Mouse (Mus musculus): ENCODE results near the gene Cebpe. TPM values are rescaled to one million over a fixed set of nuclear protein-coding genes. Genes with fewer than 3 reads are reported as not detected.
A peak's percentile ranks its signal among the peaks of the same experiment; 100 is the strongest.

Cebpe gene
- polyA plus RNA-seq, 1 experiment from 2014 or later, result not detected

DNA sequence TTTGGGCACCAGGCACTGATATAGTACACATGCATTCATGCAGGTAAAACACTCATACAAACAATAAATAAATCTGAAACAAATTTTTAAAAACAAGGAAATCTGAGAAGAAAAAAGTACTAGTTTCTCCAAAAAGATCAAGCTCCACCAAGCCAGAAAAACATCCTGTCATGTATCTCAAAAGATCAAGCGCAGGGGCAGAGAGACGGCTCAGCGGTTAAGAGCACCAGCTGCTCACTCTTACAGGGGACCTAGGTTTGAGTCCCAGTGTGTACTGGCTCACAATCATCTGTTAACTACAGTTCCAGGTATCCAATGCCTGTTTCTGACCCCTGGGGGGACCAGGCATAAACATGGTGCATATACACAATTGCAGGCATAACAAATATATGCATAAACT lies 29.6 kb downstream of the Cebpe start:
- Histone ChIP-seq H3K36me3 (ENCODE audit: insufficient read depth) (peaks cover 47% of the 10 kb centered on the region), H3K9ac (no peak overlapping the region), H3K4me2 (no peak overlapping the region), H3K27me3 (ENCODE audit: insufficient read depth, low read length) (no peaks in the 10 kb centered on the region), H3K9me3 (ENCODE audit: low read depth, low read length) (no peaks in the 10 kb centered on the region), H3K4me3 (ENCODE audit: low read depth, low read length) (no peak overlapping the region), H3K27ac (ENCODE audit: low read depth) (no peak overlapping the region), H3K4me1 (ENCODE audit: insufficient read depth) (no peaks in the 10 kb centered on the region)
- 84% methylated on average over 3 of the region's 3 CpGs for WGBS
- no peak for TF ChIP-seq CTCF (IDR thresholded peaks at IDR 0.05; ENCODE audit: low read depth)
- no peak for ATAC-seq (ENCODE audit: insufficient read depth)
- DNase-seq, result no peak

DNA sequence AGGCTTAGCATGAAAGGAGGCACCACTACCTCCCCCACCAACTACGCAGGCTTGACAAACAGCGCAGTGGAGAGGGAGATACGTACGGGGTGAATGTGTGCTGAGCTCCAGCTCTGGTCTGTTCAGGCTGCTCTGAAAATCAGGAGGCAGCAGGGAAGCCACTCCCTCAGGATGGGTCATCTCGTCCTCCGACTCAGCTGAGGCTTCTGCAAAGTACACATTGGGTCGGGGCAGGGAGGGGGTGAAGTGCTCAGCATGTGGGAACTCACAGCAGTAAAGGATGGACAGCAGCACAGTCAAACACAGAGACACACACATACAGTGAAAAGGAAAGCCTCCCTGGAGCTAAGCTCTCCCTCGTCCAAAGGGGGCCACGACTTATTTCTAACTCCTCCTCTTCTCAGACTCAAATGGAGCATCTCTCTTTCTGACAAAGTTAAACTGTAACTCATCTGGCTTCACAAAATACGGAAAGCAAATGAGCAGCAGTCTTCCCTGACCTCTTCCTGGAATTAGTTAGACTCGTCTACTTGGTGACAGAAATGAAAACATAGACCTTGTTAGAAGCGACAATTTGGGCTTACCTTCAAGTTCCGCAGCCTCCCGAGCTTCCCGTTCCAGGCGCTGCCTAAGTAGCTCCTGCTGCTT lies 33.2 kb downstream of the Cebpe start:
- no peaks in the 10 kb centered on the region for H3K27me3 ChIP-seq (ENCODE audit: insufficient read depth, low read length)
- H3K27ac ChIP-seq (ENCODE audit: low read depth), result no peak overlapping the region
- no peak for ATAC-seq (ENCODE audit: insufficient read depth)
- DNase-seq, result no peak
- WGBS, result 84% methylated on average over 16 of the region's 16 CpGs
- H3K4me1 ChIP-seq (ENCODE audit: insufficient read depth), result no peaks in the 10 kb centered on the region
- H3K9ac ChIP-seq, result no peak overlapping the region
- TF ChIP-seq CTCF (IDR thresholded peaks at IDR 0.05; ENCODE audit: low read depth), result no peak
- H3K4me3 ChIP-seq (ENCODE audit: low read depth, low read length), result no peak overlapping the region
- H3K4me2 ChIP-seq, result no peak overlapping the region
- peaks cover 74% of the 10 kb centered on the region for H3K36me3 ChIP-seq (ENCODE audit: insufficient read depth)
- H3K9me3 ChIP-seq (ENCODE audit: low read depth, low read length), result no peaks in the 10 kb centered on the region

DNA sequence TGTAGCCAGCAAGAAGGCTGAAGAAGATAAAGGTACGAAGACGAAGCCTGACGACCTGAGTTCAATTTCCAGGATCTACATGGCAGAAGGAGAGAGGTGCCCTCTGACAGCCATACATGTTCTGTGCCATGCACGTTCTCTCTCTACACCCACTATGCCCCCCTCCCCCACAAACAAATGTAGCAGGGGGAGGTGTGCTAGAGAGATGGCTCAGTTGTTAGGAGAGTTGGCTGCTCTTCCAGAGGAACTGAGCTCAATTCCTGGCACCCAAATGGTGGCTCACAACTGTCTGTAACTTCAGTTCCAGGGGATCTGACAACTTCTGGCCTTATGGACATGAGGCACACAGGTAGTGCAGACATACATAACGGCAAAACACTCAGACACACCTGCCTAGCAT lies 35.7 kb downstream of the Cebpe start:
- WGBS, result 82% methylated on average over 5 of the region's 5 CpGs
- H3K36me3 ChIP-seq (ENCODE audit: insufficient read depth), result peaks cover 80% of the 10 kb centered on the region
- H3K27ac ChIP-seq (ENCODE audit: low read depth), result no peak overlapping the region
- no peak overlapping the region for H3K4me2 ChIP-seq
- no peak for ATAC-seq (ENCODE audit: insufficient read depth)
- H3K4me3 ChIP-seq (ENCODE audit: low read depth, low read length), result no peak overlapping the region
- no peak overlapping the region for H3K9ac ChIP-seq
- no peak for DNase-seq
- H3K4me1 ChIP-seq (ENCODE audit: insufficient read depth), result no peaks in the 10 kb centered on the region
- no peaks in the 10 kb centered on the region for H3K27me3 ChIP-seq (ENCODE audit: insufficient read depth, low read length)
- no peaks in the 10 kb centered on the region for H3K9me3 ChIP-seq (ENCODE audit: low read depth, low read length)
- TF ChIP-seq CTCF (IDR thresholded peaks at IDR 0.05; ENCODE audit: low read depth), result no peak

GRCm38 (mm10) chr14:54674317-54674716 lies 37.7 kb downstream of the Cebpe start:
- 68% methylated on average over 2 of the region's 2 CpGs for WGBS

GRCm38 (mm10) chr14:54669381-54669780 lies 42.6 kb downstream of the Cebpe start:
- DNase-seq, result peak; percentile 73
- ATAC-seq (ENCODE audit: insufficient read depth), result no peak
- Histone ChIP-seq H3K27me3 (ENCODE audit: insufficient read depth, low read length) (no peaks in the 10 kb centered on the region), H3K27ac (ENCODE audit: low read depth) (no peak overlapping the region), H3K36me3 (ENCODE audit: insufficient read depth) (peaks cover 86% of the 10 kb centered on the region), H3K4me1 (ENCODE audit: insufficient read depth) (no peaks in the 10 kb centered on the region), H3K4me2 (no peak overlapping the region), H3K9ac (no peak overlapping the region), H3K9me3 (ENCODE audit: low read depth, low read length) (no peaks in the 10 kb centered on the region), H3K4me3 (ENCODE audit: low read depth, low read length) (no peak overlapping the region)
- 76% methylated on average over 4 of the region's 4 CpGs for WGBS
- peak; percentile 67 for TF ChIP-seq CTCF (IDR thresholded peaks at IDR 0.05; ENCODE audit: low read depth)

More at GRCm38 (mm10) chr14:54674317-54674716, 37.7 kb downstream of the Cebpe start:
- TF ChIP-seq CTCF (IDR thresholded peaks at IDR 0.05; ENCODE audit: low read depth), result no peak
- Histone ChIP-seq H3K4me1 (ENCODE audit: insufficient read depth) (no peaks in the 10 kb centered on the region), H3K27ac (ENCODE audit: low read depth) (no peak overlapping the region), H3K27me3 (ENCODE audit: insufficient read depth, low read length) (no peaks in the 10 kb centered on the region), H3K36me3 (ENCODE audit: insufficient read depth) (peaks cover 83% of the 10 kb centered on the region), H3K9me3 (ENCODE audit: low read depth, low read length) (no peaks in the 10 kb centered on the region), H3K4me3 (ENCODE audit: low read depth, low read length) (no peak overlapping the region), H3K4me2 (no peak overlapping the region), H3K9ac (no peak overlapping the region)
- ATAC-seq (ENCODE audit: insufficient read depth) (no peak), DNase-seq (peak; percentile 51)

- Histone ChIP-seq H3K4me3 (ENCODE audit: low read depth, low read length) (no peak overlapping the region), H3K4me1 (ENCODE audit: insufficient read depth) (no peaks in the 10 kb centered on the region), H3K9me3 (ENCODE audit: low read depth, low read length) (no peaks in the 10 kb centered on the region), H3K27me3 (ENCODE audit: insufficient read depth, low read length) (no peaks in the 10 kb centered on the region), H3K27ac (ENCODE audit: low read depth) (no peak overlapping the region), H3K36me3 (ENCODE audit: insufficient read depth) (peaks cover 95% of the 10 kb centered on the region), H3K9ac (no peak overlapping the region), H3K4me2 (no peak overlapping the region)
- 86% methylated on average over 10 of the region's 10 CpGs for WGBS
- DNase-seq (no peak), ATAC-seq (ENCODE audit: insufficient read depth) (no peak)
- no peak for TF ChIP-seq CTCF (IDR thresholded peaks at IDR 0.05; ENCODE audit: low read depth)
Observed at GRCm38 (mm10) chr14:54664477-54665222, 47.3 kb downstream of the Cebpe start.

Other genes starting within 250 kb of the Cebpe start
- gene Lrp10, start 248.0 kb downstream of the Cebpe start, polyA plus RNA-seq (2014; fragmentation: Nextera tagmentation; extraction: Ambion mirVana), result 46.1 and 46.2 TPM in 2 replicates
- 8.1 and 8.3 TPM in 2 replicates for gene Rem2, start 236.1 kb downstream of the Cebpe start, polyA plus RNA-seq (2014; fragmentation: Nextera tagmentation; extraction: Ambion mirVana)
- 88.2 and 96.5 TPM in 2 replicates for gene Prmt5, start 194.6 kb downstream of the Cebpe start, polyA plus RNA-seq (2014; fragmentation: Nextera tagmentation; extraction: Ambion mirVana)
- 53.0 and 60.3 TPM in 2 replicates for gene Haus4, start 157.6 kb downstream of the Cebpe start, polyA plus RNA-seq (2014; fragmentation: Nextera tagmentation; extraction: Ambion mirVana)
- gene Ajuba, start 134.6 kb downstream of the Cebpe start, polyA plus RNA-seq (2014; fragmentation: Nextera tagmentation; extraction: Ambion mirVana), result 37.8 and 43.6 TPM in 2 replicates
- 8.3 and 9.4 TPM in 2 replicates for gene 4931414P19Rik, start 106.2 kb downstream of the Cebpe start, polyA plus RNA-seq (2014; fragmentation: Nextera tagmentation; extraction: Ambion mirVana)
- 374 and 393 TPM in 2 replicates for gene Psmb5, start 94.2 kb downstream of the Cebpe start, polyA plus RNA-seq (2014; fragmentation: Nextera tagmentation; extraction: Ambion mirVana)
- gene Psmb11, start 90.7 kb downstream of the Cebpe start, polyA plus RNA-seq (2014; fragmentation: Nextera tagmentation; extraction: Ambion mirVana), result not detected in 2 replicates
- not detected in 2 replicates for gene Gm17606, start 71.2 kb downstream of the Cebpe start, polyA plus RNA-seq (2014; fragmentation: Nextera tagmentation; extraction: Ambion mirVana)
- 5.2 and 5.4 TPM in 2 replicates for gene Cdh24, start 70.8 kb downstream of the Cebpe start, polyA plus RNA-seq (2014; fragmentation: Nextera tagmentation; extraction: Ambion mirVana)
- 77.4 and 83.2 TPM in 2 replicates for gene 1700123O20Rik, start 26.0 kb downstream of the Cebpe start, polyA plus RNA-seq (2014; fragmentation: Nextera tagmentation; extraction: Ambion mirVana)
- gene Acin1, start 25.2 kb downstream of the Cebpe start, polyA plus RNA-seq (2014; fragmentation: Nextera tagmentation; extraction: Ambion mirVana), result 120 and 122 TPM in 2 replicates
- gene Gm29776, start 13.3 kb downstream of the Cebpe start, polyA plus RNA-seq (2014; fragmentation: Nextera tagmentation; extraction: Ambion mirVana), result 0.12 and 0.15 TPM in 2 replicates
- 2.7 and 3.0 TPM in 2 replicates for gene Slc7a8, start 69.8 kb upstream of the Cebpe start, polyA plus RNA-seq (2014; fragmentation: Nextera tagmentation; extraction: Ambion mirVana)
- gene Rnf212b, start 102.0 kb upstream of the Cebpe start, polyA plus RNA-seq (2014; fragmentation: Nextera tagmentation; extraction: Ambion mirVana), result not detected in 2 replicates
- 10.4 and 13.2 TPM in 2 replicates for gene Homez, start 158.8 kb upstream of the Cebpe start, polyA plus RNA-seq (2014; fragmentation: Nextera tagmentation; extraction: Ambion mirVana)
- 1.5 and 1.6 TPM in 2 replicates for gene Ppp1r3e, start 165.4 kb upstream of the Cebpe start, polyA plus RNA-seq (2014; fragmentation: Nextera tagmentation; extraction: Ambion mirVana)
- 3.4 and 3.9 TPM in 2 replicates for gene Bcl2l2, start 171.2 kb upstream of the Cebpe start, polyA plus RNA-seq (2014; fragmentation: Nextera tagmentation; extraction: Ambion mirVana)
- gene Gm20521, start 171.3 kb upstream of the Cebpe start, polyA plus RNA-seq (2014; fragmentation: Nextera tagmentation; extraction: Ambion mirVana), result not detected in 2 replicates
- gene Pabpn1, start 180.3 kb upstream of the Cebpe start, polyA plus RNA-seq (2014; fragmentation: Nextera tagmentation; extraction: Ambion mirVana), result 134 and 139 TPM in 2 replicates
- gene Slc22a17, start 201.0 kb upstream of the Cebpe start, polyA plus RNA-seq (2014; fragmentation: Nextera tagmentation; extraction: Ambion mirVana), result 27.0 and 29.2 TPM in 2 replicates
- gene Efs, start 214.0 kb upstream of the Cebpe start, polyA plus RNA-seq (2014; fragmentation: Nextera tagmentation; extraction: Ambion mirVana), result 29.3 and 33.7 TPM in 2 replicates
- gene Il25, start 220.5 kb upstream of the Cebpe start, polyA plus RNA-seq (2014; fragmentation: Nextera tagmentation; extraction: Ambion mirVana), result not detected in 2 replicates
- 0.22 and 0.31 TPM in 2 replicates for gene Cmtm5, start 224.1 kb upstream of the Cebpe start, polyA plus RNA-seq (2014; fragmentation: Nextera tagmentation; extraction: Ambion mirVana)